Mouse (Mus musculus) Patski (cell line): ENCODE measurements around the gene Sec13. TPM values are rescaled to one million over a fixed set of nuclear protein-coding genes. Genes with fewer than 3 reads are reported as not detected.
"Not testable (repeated sequence)": the region's sequence is repeated elsewhere in the genome, so short reads cannot be mapped to it uniquely, and the experiment has no call there.

Source experiments
- ATAC-seq: fragments of 100-300 bp; one replicate; pipeline ENCODE4 v1.8.0; 2021
- CTCF ChIA-PET: fragments of 350-600 bp; sonication (Branson Sonifier 250); formaldehyde crosslinking; loops from one replicate; lab custom pipeline; 2022; ENCODE audit warnings: inconsistent platforms; lab: Charles Lee
- POLR2A ChIA-PET: fragments of 350-600 bp; sonication (Branson Sonifier 250); formaldehyde crosslinking; loops from one replicate; lab custom pipeline; 2022; ENCODE audit warnings: antibody characterized with exemption, inconsistent platforms; lab: Charles Lee
- DNase-seq: peaks from one replicate; pipeline ENCODE4 v3.0.0-alpha.2; 2011; ENCODE audit warnings: low read depth, low spot score
- H3K27me3 ChIP-seq: fragments of 371-371 bp; one replicate; pipeline ENCODE4 v1.5.1; 2021
- CTCF ChIP-seq: fragments of 100-300 bp; IDR thresholded peaks from one replicate; pipeline ENCODE4 v1.5.1; 2021
- in situ Hi-C: fragments of 300-500 bp; cut with MboI; formaldehyde crosslinking; loops from 3 replicates; pipeline ENCODE4 v1.11.1; 2018; ENCODE audit warnings: low pct_unique_long_range_greater_than_20kb, mixed read lengths
- polyA plus RNA-seq: library from polyadenylated mRNA; unstranded; gene quantifications from one replicate; pipeline ENCODE4 v1.2.3, GENCODE M21; 2021

Sec13 gene
- polyA plus RNA-seq, 1 experiment from 2014 or later: 181 TPM

- ChIA-PET CTCF (no interaction called here), POLR2A (no interaction called here)
- in situ Hi-C loops: no loop called here
- peaks cover 49% of the 10 kb centered on the region for H3K27me3 ChIP-seq
- ATAC-seq (no peak), DNase-seq (no peak)
- TF ChIP-seq CTCF: no peak
Observed at GRCm38 (mm10) chr6:113743111-113743510, 2.6 kb upstream of the Sec13 start.

- DNase-seq (no peak), ATAC-seq (no peak)
- TF ChIP-seq CTCF: no peak
- ChIA-PET POLR2A (no interaction called here), CTCF (no interaction called here)
- peaks cover 44% of the 10 kb centered on the region for H3K27me3 ChIP-seq
- in situ Hi-C loops: no loop called here
Observed at GRCm38 (mm10) chr6:113742321-113742720, 1.8 kb upstream of the Sec13 start.

- in situ Hi-C loops: no loop called here
- ChIA-PET CTCF (no interaction called here), POLR2A (no interaction called here)
- H3K27me3 ChIP-seq: peaks cover 37% of the 10 kb centered on the region
- DNase-seq: no peak
- no peak for TF ChIP-seq CTCF
- ATAC-seq: no peak
Observed at GRCm38 (mm10) chr6:113741425-113741824, 882 bp upstream of the Sec13 start.

- no peak for TF ChIP-seq CTCF
- peaks cover 5% of the 10 kb centered on the region for H3K27me3 ChIP-seq
- in situ Hi-C loops: no loop called here
- CTCF ChIA-PET: no interaction called here
- no peak for DNase-seq
- POLR2A ChIA-PET: interaction anchor here (1.0 kb wide), 1 partner anchor 46 kb away, joined by 4 read pairs; no protein-coding TSS in a partner anchor
- no peak for ATAC-seq
Observed at GRCm38 (mm10) chr6:113737318-113738046, 3.1 kb downstream of the Sec13 start.

- ChIA-PET CTCF (interaction anchor here (1.1 kb wide), 1 partner anchor 9 kb away, joined by 3 read pairs; the partner anchor contains the start of gene Sec13), POLR2A (no interaction called here)
Observed at GRCm38 (mm10) chr6:113731296-113731695, 9.2 kb downstream of the Sec13 start.

GRCm38 (mm10) chr6:113728181-113728580 lies 12.4 kb downstream of the Sec13 start:
- no peak for ATAC-seq
- H3K27me3 ChIP-seq: no peaks in the 10 kb centered on the region
- POLR2A ChIA-PET: no interaction called here
- CTCF ChIA-PET: interaction anchor here (1.0 kb wide), 1 partner anchor 9 kb away, joined by 5 read pairs; the partner anchor contains the start of gene Ghrl
- in situ Hi-C loops: no loop called here
- DNase-seq: no peak
- TF ChIP-seq CTCF: no peak

More at GRCm38 (mm10) chr6:113731296-113731695, 9.2 kb downstream of the Sec13 start:
- no peaks in the 10 kb centered on the region for H3K27me3 ChIP-seq
- TF ChIP-seq CTCF: no peak
- in situ Hi-C loops: no loop called here
- no peak for ATAC-seq
- DNase-seq: no peak

- in situ Hi-C loops: no loop called here
- no peak for TF ChIP-seq CTCF
- CTCF ChIA-PET: interaction anchor here (0.6 kb wide), 1 partner anchor 1365 kb away, joined by 3 read pairs; no protein-coding TSS in a partner anchor
- ATAC-seq (no peak), DNase-seq (no peak)
- POLR2A ChIA-PET: no interaction called here
- no peaks in the 10 kb centered on the region for H3K27me3 ChIP-seq
Observed at GRCm38 (mm10) chr6:113721061-113721460, 19.5 kb downstream of the Sec13 start.

- CTCF ChIA-PET: interaction anchor here (1.5 to 2.2 kb wide), 3 partner anchors 8 to 29 kb away, joined by 3 to 8 read pairs (median 5); no protein-coding TSS in a partner anchor
- no peak for TF ChIP-seq CTCF
Observed at GRCm38 (mm10) chr6:113719878-113720277, 20.7 kb downstream of the Sec13 start, which contains the start of gene Ghrl. Gene Ghrl, minus strand, starts transcription at chr6:113719880.

GRCm38 (mm10) chr6:113717541-113717940 lies 23.0 kb downstream of the Sec13 start:
- CTCF ChIA-PET: interaction anchor here (1.1 kb wide), 1 partner anchor 15 kb away, joined by 3 read pairs; no protein-coding TSS in a partner anchor
- ATAC-seq (no peak), DNase-seq (no peak)
- in situ Hi-C loops: no loop called here
- no peaks in the 10 kb centered on the region for H3K27me3 ChIP-seq
- no peak for TF ChIP-seq CTCF
- POLR2A ChIA-PET: no interaction called here

More at GRCm38 (mm10) chr6:113719878-113720277, 20.7 kb downstream of the Sec13 start, which contains the start of gene Ghrl:
- no peaks in the 10 kb centered on the region for H3K27me3 ChIP-seq
- ATAC-seq: no peak
- DNase-seq: no peak
- POLR2A ChIA-PET: interaction anchor here (1.0 to 1.6 kb wide), 2 partner anchors 9 to 12 kb away, joined by 3 to 4 read pairs; no protein-coding TSS in a partner anchor
- in situ Hi-C loops: no loop called here

- no peak for ATAC-seq
- POLR2A ChIA-PET: no interaction called here
- H3K27me3 ChIP-seq: no peaks in the 10 kb centered on the region
- no peak for TF ChIP-seq CTCF
- CTCF ChIA-PET: interaction anchor here (1.2 to 2.5 kb wide), 2 partner anchors 10 to 76 kb away, joined by 3 to 9 read pairs; partner anchors contain the start of gene Irak2
- no peak for DNase-seq
- in situ Hi-C loops: no loop called here
Observed at GRCm38 (mm10) chr6:113714797-113715196, 25.7 kb downstream of the Sec13 start.

GRCm38 (mm10) chr6:113714276-113714675 lies 26.3 kb downstream of the Sec13 start:
- H3K27me3 ChIP-seq: no peaks in the 10 kb centered on the region
- CTCF ChIA-PET: interaction anchor here (1.2 to 2.5 kb wide), 2 partner anchors 9 to 75 kb away, joined by 3 to 9 read pairs; partner anchors contain the start of gene Irak2
- TF ChIP-seq CTCF: no peak
- no peak for DNase-seq
- in situ Hi-C loops: no loop called here
- POLR2A ChIA-PET: no interaction called here
- ATAC-seq: no peak

GRCm38 (mm10) chr6:113713389-113713788 lies 27.2 kb downstream of the Sec13 start:
- DNase-seq, POLR2A ChIA-PET, ATAC-seq, CTCF ChIA-PET, in situ Hi-C loops, H3K27me3 ChIP-seq: not testable (repeated sequence)
